Mouse (Mus musculus): ENCODE results near the gene Tex2. TPM values are rescaled to one million over a fixed set of nuclear protein-coding genes. Genes with fewer than 3 reads are reported as not detected.

The Tex2 gene
- polyA plus RNA-seq, 1 experiment from 2014 or later: 14.4 TPM

- peaks cover 17 to 27% of the 10 kb centered on the region in 2 experiments for H3K4me1 ChIP-seq (ENCODE audit: control insufficient read depth in 2 of 2, insufficient read depth in 2 of 2, low read length in 2 of 2)
- no peak overlapping the region for H3K9ac ChIP-seq (ENCODE audit: low read length)
- H3K9me3 ChIP-seq (ENCODE audit: control insufficient read depth, low read length): no peaks in the 10 kb centered on the region
- H3K27me3 ChIP-seq (ENCODE audit: control insufficient read depth, insufficient read depth, low read length): no peaks in the 10 kb centered on the region
- no peaks in the 10 kb centered on the region for H3K36me3 ChIP-seq (ENCODE audit: control insufficient read depth, insufficient read depth, low read length)
- H3K27ac ChIP-seq (replicated peaks in 1 of 2; ENCODE audit: control insufficient read depth in 1 of 2, insufficient read depth in 1 of 2, low read depth in 2 of 2, low read length in 2 of 2): no peak overlapping the region
- no peak overlapping the region for H3K4me2 ChIP-seq (ENCODE audit: low read length)
- WGBS: 16% methylated on average over 8 of the region's 8 CpGs
- ATAC-seq (ENCODE audit: insufficient number of reproducible peaks, insufficient read depth, low FRiP score, low read depth): peak; percentile 53
- no peak overlapping the region for H3K4me3 ChIP-seq (ENCODE audit: control insufficient read depth in 1 of 2, insufficient read depth in 1 of 2, low read depth in 1 of 2, low read length in 2 of 2)
Observed at GRCm38 (mm10) chr11:106588781-106589180, 24.4 kb downstream of the Tex2 start.

GRCm38 (mm10) chr11:106587786-106588519, 25.3 kb downstream of the Tex2 start:
- Histone ChIP-seq H3K9ac (ENCODE audit: low read length) (no peak overlapping the region), H3K4me1 (ENCODE audit: control insufficient read depth in 2 of 2, insufficient read depth in 2 of 2, low read length in 2 of 2) (peaks cover 17 to 27% of the 10 kb centered on the region in 2 experiments)
- WGBS: 74% methylated on average over 10 of the region's 10 CpGs

DNA sequence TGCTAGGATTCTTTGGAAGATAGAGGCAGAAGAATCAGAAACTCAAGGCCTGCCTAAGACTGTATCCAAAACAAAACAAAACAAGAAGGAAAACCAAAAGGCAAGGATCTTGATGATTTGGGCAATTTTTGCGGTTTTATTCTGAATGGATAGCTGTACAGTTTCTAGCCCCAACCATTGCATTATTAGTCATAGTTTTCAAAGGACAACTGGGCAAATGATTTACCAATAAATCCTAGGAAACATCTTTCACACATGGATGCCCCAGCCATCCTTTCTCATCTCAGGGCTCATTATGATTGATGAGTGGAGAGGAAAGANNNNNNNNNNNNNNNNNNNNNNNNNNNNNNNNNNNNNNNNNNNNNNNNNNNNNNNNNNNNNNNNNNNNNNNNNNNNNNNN, 29.4 kb downstream of the Tex2 start:
- Histone ChIP-seq H3K4me1 (ENCODE audit: control insufficient read depth in 2 of 2, insufficient read depth in 2 of 2, low read length in 2 of 2) (peaks cover 13% of the 10 kb centered on the region in 2 experiments), H3K9me3 (ENCODE audit: control insufficient read depth, low read length) (no peaks in the 10 kb centered on the region), H3K4me3 (ENCODE audit: control insufficient read depth in 1 of 2, insufficient read depth in 1 of 2, low read depth in 1 of 2, low read length in 2 of 2) (no peak overlapping the region), H3K27me3 (ENCODE audit: control insufficient read depth, insufficient read depth, low read length) (no peaks in the 10 kb centered on the region), H3K9ac (ENCODE audit: low read length) (no peak overlapping the region), H3K4me2 (ENCODE audit: low read length) (no peak overlapping the region), H3K36me3 (ENCODE audit: control insufficient read depth, insufficient read depth, low read length) (no peaks in the 10 kb centered on the region), H3K27ac (replicated peaks in 1 of 2; ENCODE audit: control insufficient read depth in 1 of 2, insufficient read depth in 1 of 2, low read depth in 2 of 2, low read length in 2 of 2) (no peak overlapping the region)
- no peak for ATAC-seq (ENCODE audit: insufficient number of reproducible peaks, insufficient read depth, low FRiP score, low read depth)
- WGBS: 97% methylated on average over 1 of the region's 1 CpGs

More at GRCm38 (mm10) chr11:106587786-106588519, 25.3 kb downstream of the Tex2 start:
- no peak for ATAC-seq (ENCODE audit: insufficient number of reproducible peaks, insufficient read depth, low FRiP score, low read depth)
- Histone ChIP-seq H3K36me3 (ENCODE audit: control insufficient read depth, insufficient read depth, low read length) (no peaks in the 10 kb centered on the region), H3K27ac (replicated peaks in 1 of 2; ENCODE audit: control insufficient read depth in 1 of 2, insufficient read depth in 1 of 2, low read depth in 2 of 2, low read length in 2 of 2) (no peak overlapping the region), H3K27me3 (ENCODE audit: control insufficient read depth, insufficient read depth, low read length) (no peaks in the 10 kb centered on the region), H3K9me3 (ENCODE audit: control insufficient read depth, low read length) (no peaks in the 10 kb centered on the region), H3K4me3 (ENCODE audit: control insufficient read depth in 1 of 2, insufficient read depth in 1 of 2, low read depth in 1 of 2, low read length in 2 of 2) (no peak overlapping the region), H3K4me2 (ENCODE audit: low read length) (no peak overlapping the region)

DNA sequence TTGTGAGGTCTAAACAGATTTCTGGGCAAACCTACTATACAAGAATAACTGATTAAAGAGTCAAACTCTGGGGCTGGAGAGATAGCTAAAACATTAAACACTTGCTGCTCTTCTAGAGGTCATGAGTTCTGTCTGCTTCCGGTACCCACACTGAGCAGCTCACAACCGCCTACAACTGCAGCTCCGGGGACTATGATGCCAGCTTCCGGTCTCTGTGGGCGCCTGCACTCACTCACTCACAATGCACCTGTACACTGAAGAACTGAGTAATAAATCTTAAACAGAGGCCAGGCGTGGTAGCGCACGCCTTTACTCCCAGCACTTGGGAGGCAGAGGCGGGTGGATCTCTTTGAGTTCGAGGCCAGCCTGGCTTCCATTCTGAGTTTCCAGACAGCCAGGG, 31.9 kb downstream of the Tex2 start:
- Histone ChIP-seq H3K4me2 (ENCODE audit: low read length) (no peak overlapping the region), H3K27ac (replicated peaks in 1 of 2; ENCODE audit: control insufficient read depth in 1 of 2, insufficient read depth in 1 of 2, low read depth in 2 of 2, low read length in 2 of 2) (no peak overlapping the region), H3K4me1 (ENCODE audit: control insufficient read depth in 2 of 2, insufficient read depth in 2 of 2, low read length in 2 of 2) (peaks cover 7 to 10% of the 10 kb centered on the region in 2 experiments; a peak in 3 of 4 replicates), H3K4me3 (ENCODE audit: control insufficient read depth in 1 of 2, insufficient read depth in 1 of 2, low read depth in 1 of 2, low read length in 2 of 2) (no peak overlapping the region), H3K27me3 (ENCODE audit: control insufficient read depth, insufficient read depth, low read length) (no peaks in the 10 kb centered on the region), H3K9me3 (ENCODE audit: control insufficient read depth, low read length) (no peaks in the 10 kb centered on the region), H3K36me3 (ENCODE audit: control insufficient read depth, insufficient read depth, low read length) (no peaks in the 10 kb centered on the region), H3K9ac (ENCODE audit: low read length) (no peak overlapping the region)
- ATAC-seq (ENCODE audit: insufficient number of reproducible peaks, insufficient read depth, low FRiP score, low read depth): no peak
- WGBS: 93% methylated on average over 10 of the region's 10 CpGs

- H3K27me3 ChIP-seq (ENCODE audit: control insufficient read depth, insufficient read depth, low read length): no peaks in the 10 kb centered on the region
- no peaks in the 10 kb centered on the region for H3K9me3 ChIP-seq (ENCODE audit: control insufficient read depth, low read length)
- H3K4me2 ChIP-seq (ENCODE audit: low read length): no peak overlapping the region
- H3K36me3 ChIP-seq (ENCODE audit: control insufficient read depth, insufficient read depth, low read length): no peaks in the 10 kb centered on the region
- WGBS: 80% methylated on average over 8 of the region's 8 CpGs
- no peak overlapping the region for H3K9ac ChIP-seq (ENCODE audit: low read length)
- H3K27ac ChIP-seq (replicated peaks in 1 of 2; ENCODE audit: control insufficient read depth in 1 of 2, insufficient read depth in 1 of 2, low read depth in 2 of 2, low read length in 2 of 2): no peak overlapping the region
- no peak overlapping the region for H3K4me3 ChIP-seq (ENCODE audit: control insufficient read depth in 1 of 2, insufficient read depth in 1 of 2, low read depth in 1 of 2, low read length in 2 of 2)
- ATAC-seq (ENCODE audit: insufficient number of reproducible peaks, insufficient read depth, low FRiP score, low read depth): no peak
- peaks cover 7 to 10% of the 10 kb centered on the region in 2 experiments; a peak in 3 of 4 replicates for H3K4me1 ChIP-seq (ENCODE audit: control insufficient read depth in 2 of 2, insufficient read depth in 2 of 2, low read length in 2 of 2)
Observed at GRCm38 (mm10) chr11:106580468-106580867, 32.8 kb downstream of the Tex2 start.

- no peak overlapping the region for H3K4me3 ChIP-seq (ENCODE audit: control insufficient read depth in 1 of 2, insufficient read depth in 1 of 2, low read depth in 1 of 2, low read length in 2 of 2)
- H3K27ac ChIP-seq (replicated peaks in 1 of 2; ENCODE audit: control insufficient read depth in 1 of 2, insufficient read depth in 1 of 2, low read depth in 2 of 2, low read length in 2 of 2): no peak overlapping the region
- no peaks in the 10 kb centered on the region for H3K36me3 ChIP-seq (ENCODE audit: control insufficient read depth, insufficient read depth, low read length)
- no peaks in the 10 kb centered on the region for H3K9me3 ChIP-seq (ENCODE audit: control insufficient read depth, low read length)
- H3K4me1 ChIP-seq (ENCODE audit: control insufficient read depth in 2 of 2, insufficient read depth in 2 of 2, low read length in 2 of 2): peaks cover 7 to 13% of the 10 kb centered on the region in 2 experiments; a peak in 3 of 4 replicates
- no peak overlapping the region for H3K9ac ChIP-seq (ENCODE audit: low read length)
- no peaks in the 10 kb centered on the region for H3K27me3 ChIP-seq (ENCODE audit: control insufficient read depth, insufficient read depth, low read length)
- ATAC-seq (ENCODE audit: insufficient number of reproducible peaks, insufficient read depth, low FRiP score, low read depth): no peak
- no peak overlapping the region for H3K4me2 ChIP-seq (ENCODE audit: low read length)
- 42% methylated on average over 5 of the region's 5 CpGs for WGBS
Observed at GRCm38 (mm10) chr11:106579957-106580356, 33.3 kb downstream of the Tex2 start.

- no peak overlapping the region for H3K27ac ChIP-seq (replicated peaks in 1 of 2; ENCODE audit: control insufficient read depth in 1 of 2, insufficient read depth in 1 of 2, low read depth in 2 of 2, low read length in 2 of 2)
- no peaks in the 10 kb centered on the region for H3K27me3 ChIP-seq (ENCODE audit: control insufficient read depth, insufficient read depth, low read length)
- H3K4me1 ChIP-seq (ENCODE audit: control insufficient read depth in 2 of 2, insufficient read depth in 2 of 2, low read length in 2 of 2): peaks cover 9 to 18% of the 10 kb centered on the region in 2 experiments; a peak in 3 of 4 replicates
- H3K9ac ChIP-seq (ENCODE audit: low read length): no peak overlapping the region
- no peak overlapping the region for H3K4me2 ChIP-seq (ENCODE audit: low read length)
- H3K9me3 ChIP-seq (ENCODE audit: control insufficient read depth, low read length): no peaks in the 10 kb centered on the region
- no peaks in the 10 kb centered on the region for H3K36me3 ChIP-seq (ENCODE audit: control insufficient read depth, insufficient read depth, low read length)
- no peak for ATAC-seq (ENCODE audit: insufficient number of reproducible peaks, insufficient read depth, low FRiP score, low read depth)
- no peak overlapping the region for H3K4me3 ChIP-seq (ENCODE audit: control insufficient read depth in 1 of 2, insufficient read depth in 1 of 2, low read depth in 1 of 2, low read length in 2 of 2)
- WGBS: 62% methylated on average over 2 of the region's 2 CpGs
Observed at GRCm38 (mm10) chr11:106579146-106579545, 34.1 kb downstream of the Tex2 start.
